Mouse (Mus musculus): ENCODE measurements around the gene Ngb. TPM values are rescaled to one million over a fixed set of nuclear protein-coding genes. Genes with fewer than 3 reads are reported as not detected.

Gene Ngb
- polyA plus RNA-seq, 1 experiment: 0.32 TPM

- H3K4me1 ChIP-seq (ENCODE audit: control insufficient read depth, insufficient read depth, insufficient read length): no peaks in the 10 kb centered on the region
- H3K36me3 ChIP-seq (ENCODE audit: control insufficient read depth, insufficient read depth, low read length): no peaks in the 10 kb centered on the region
- WGBS: 85% methylated on average over 2 of the region's 2 CpGs
- TF ChIP-seq POLR2A (IDR thresholded peaks at IDR 0.05; ENCODE audit: low read depth, low read length) (no peak), CTCF (IDR thresholded peaks at IDR 0.05; ENCODE audit: extremely low read depth, insufficient read depth, insufficient read length, insufficient replicate concordance) (no peak)
- H3K4me3 ChIP-seq (ENCODE audit: extremely low read depth, insufficient read depth, insufficient read length): no peak overlapping the region
- DNase-seq (ENCODE audit: low read depth in 1 of 2, low spot score in 2 of 2): no peak
- no peak overlapping the region for H3K27ac ChIP-seq (ENCODE audit: insufficient read depth, low read length)
- no peaks in the 10 kb centered on the region for H3K27me3 ChIP-seq (ENCODE audit: control insufficient read depth, insufficient read depth, low read length)
Measured at GRCm38 (mm10) chr12:87076610-87077009, 25.7 kb downstream of the Ngb start.

- WGBS: 45% methylated on average over 5 of the region's 5 CpGs
- no peaks in the 10 kb centered on the region for H3K36me3 ChIP-seq (ENCODE audit: control insufficient read depth, insufficient read depth, low read length)
Measured at GRCm38 (mm10) chr12:87070520-87070919, 31.8 kb downstream of the Ngb start.

GRCm38 (mm10) chr12:87066429-87066828, 35.9 kb downstream of the Ngb start:
- Histone ChIP-seq H3K36me3 (ENCODE audit: control insufficient read depth, insufficient read depth, low read length) (no peaks in the 10 kb centered on the region), H3K27ac (ENCODE audit: insufficient read depth, low read length) (no peak overlapping the region), H3K4me3 (ENCODE audit: extremely low read depth, insufficient read depth, insufficient read length) (no peak overlapping the region), H3K27me3 (ENCODE audit: control insufficient read depth, insufficient read depth, low read length) (no peaks in the 10 kb centered on the region), H3K4me1 (ENCODE audit: control insufficient read depth, insufficient read depth, insufficient read length) (no peaks in the 10 kb centered on the region)
- no peak for DNase-seq (ENCODE audit: low read depth in 1 of 2, low spot score in 2 of 2)
- 85% methylated on average over 5 of the region's 5 CpGs for WGBS
- no peak for TF ChIP-seq CTCF (IDR thresholded peaks at IDR 0.05; ENCODE audit: extremely low read depth, insufficient read depth, insufficient read length, insufficient replicate concordance)
- no peak for TF ChIP-seq POLR2A (IDR thresholded peaks at IDR 0.05; ENCODE audit: low read depth, low read length)

More at GRCm38 (mm10) chr12:87070520-87070919, 31.8 kb downstream of the Ngb start:
- no peak for DNase-seq (ENCODE audit: low read depth in 1 of 2, low spot score in 2 of 2)
- no peak overlapping the region for H3K27ac ChIP-seq (ENCODE audit: insufficient read depth, low read length)
- H3K4me1 ChIP-seq (ENCODE audit: control insufficient read depth, insufficient read depth, insufficient read length): no peaks in the 10 kb centered on the region
- TF ChIP-seq POLR2A (IDR thresholded peaks at IDR 0.05; ENCODE audit: low read depth, low read length) (no peak), CTCF (IDR thresholded peaks at IDR 0.05; ENCODE audit: extremely low read depth, insufficient read depth, insufficient read length, insufficient replicate concordance) (no peak)
- H3K4me3 ChIP-seq (ENCODE audit: extremely low read depth, insufficient read depth, insufficient read length): no peak overlapping the region
- H3K27me3 ChIP-seq (ENCODE audit: control insufficient read depth, insufficient read depth, low read length): no peaks in the 10 kb centered on the region

GRCm38 (mm10) chr12:87065446-87065845, 36.9 kb downstream of the Ngb start:
- Histone ChIP-seq H3K4me3 (ENCODE audit: extremely low read depth, insufficient read depth, insufficient read length) (no peak overlapping the region), H3K4me1 (ENCODE audit: control insufficient read depth, insufficient read depth, insufficient read length) (no peaks in the 10 kb centered on the region), H3K27me3 (ENCODE audit: control insufficient read depth, insufficient read depth, low read length) (no peaks in the 10 kb centered on the region), H3K27ac (ENCODE audit: insufficient read depth, low read length) (no peak overlapping the region), H3K36me3 (ENCODE audit: control insufficient read depth, insufficient read depth, low read length) (no peaks in the 10 kb centered on the region)
- no peak for TF ChIP-seq POLR2A (IDR thresholded peaks at IDR 0.05; ENCODE audit: low read depth, low read length)
- TF ChIP-seq CTCF (IDR thresholded peaks at IDR 0.05; ENCODE audit: extremely low read depth, insufficient read depth, insufficient read length, insufficient replicate concordance): no peak
- no peak for DNase-seq (ENCODE audit: low read depth in 1 of 2, low spot score in 2 of 2)
- WGBS: 88% methylated on average over 11 of the region's 11 CpGs

GRCm38 (mm10) chr12:87057066-87057465, 45.3 kb downstream of the Ngb start:
- 60% methylated on average over 17 of the region's 17 CpGs for WGBS
- Histone ChIP-seq H3K4me1 (ENCODE audit: control insufficient read depth, insufficient read depth, insufficient read length) (no peaks in the 10 kb centered on the region), H3K36me3 (ENCODE audit: control insufficient read depth, insufficient read depth, low read length) (no peaks in the 10 kb centered on the region), H3K27ac (ENCODE audit: insufficient read depth, low read length) (no peak overlapping the region), H3K27me3 (ENCODE audit: control insufficient read depth, insufficient read depth, low read length) (no peaks in the 10 kb centered on the region), H3K4me3 (ENCODE audit: extremely low read depth, insufficient read depth, insufficient read length) (no peak overlapping the region)
- no peak for DNase-seq (ENCODE audit: low read depth in 1 of 2, low spot score in 2 of 2)
- no peak for TF ChIP-seq POLR2A (IDR thresholded peaks at IDR 0.05; ENCODE audit: low read depth, low read length)
- no peak for TF ChIP-seq CTCF (IDR thresholded peaks at IDR 0.05; ENCODE audit: extremely low read depth, insufficient read depth, insufficient read length, insufficient replicate concordance)

GRCm38 (mm10) chr12:87054873-87055272, 47.5 kb downstream of the Ngb start:
- no peak overlapping the region for H3K4me3 ChIP-seq (ENCODE audit: extremely low read depth, insufficient read depth, insufficient read length)
- no peaks in the 10 kb centered on the region for H3K36me3 ChIP-seq (ENCODE audit: control insufficient read depth, insufficient read depth, low read length)
- no peak for DNase-seq (ENCODE audit: low read depth in 1 of 2, low spot score in 2 of 2)
- H3K27ac ChIP-seq (ENCODE audit: insufficient read depth, low read length): no peak overlapping the region
- no peaks in the 10 kb centered on the region for H3K27me3 ChIP-seq (ENCODE audit: control insufficient read depth, insufficient read depth, low read length)
- 74% methylated on average over 7 of the region's 7 CpGs for WGBS
- H3K4me1 ChIP-seq (ENCODE audit: control insufficient read depth, insufficient read depth, insufficient read length): no peaks in the 10 kb centered on the region
- no peak for TF ChIP-seq CTCF (IDR thresholded peaks at IDR 0.05; ENCODE audit: extremely low read depth, insufficient read depth, insufficient read length, insufficient replicate concordance)
- no peak for TF ChIP-seq POLR2A (IDR thresholded peaks at IDR 0.05; ENCODE audit: low read depth, low read length)

- TF ChIP-seq POLR2A (IDR thresholded peaks at IDR 0.05; ENCODE audit: low read depth, low read length) (no peak), CTCF (IDR thresholded peaks at IDR 0.05; ENCODE audit: extremely low read depth, insufficient read depth, insufficient read length, insufficient replicate concordance) (peak; percentile 72; the same call in 1 of the 2 replicates)
- H3K4me1 ChIP-seq (ENCODE audit: control insufficient read depth, insufficient read depth, insufficient read length): no peaks in the 10 kb centered on the region
- no peaks in the 10 kb centered on the region for H3K36me3 ChIP-seq (ENCODE audit: control insufficient read depth, insufficient read depth, low read length)
- H3K27me3 ChIP-seq (ENCODE audit: control insufficient read depth, insufficient read depth, low read length): no peaks in the 10 kb centered on the region
- no peak overlapping the region for H3K4me3 ChIP-seq (ENCODE audit: extremely low read depth, insufficient read depth, insufficient read length)
- DNase-seq (ENCODE audit: low read depth in 1 of 2, low spot score in 2 of 2): peak; percentile 17 to 56
- 33% methylated on average over 15 of the region's 16 CpGs for WGBS
- no peak overlapping the region for H3K27ac ChIP-seq (ENCODE audit: insufficient read depth, low read length)
Measured at GRCm38 (mm10) chr12:87052661-87053321, 49.5 kb downstream of the Ngb start.
